Mouse (Mus musculus): ENCODE results near the gene Vapb.

DNA sequence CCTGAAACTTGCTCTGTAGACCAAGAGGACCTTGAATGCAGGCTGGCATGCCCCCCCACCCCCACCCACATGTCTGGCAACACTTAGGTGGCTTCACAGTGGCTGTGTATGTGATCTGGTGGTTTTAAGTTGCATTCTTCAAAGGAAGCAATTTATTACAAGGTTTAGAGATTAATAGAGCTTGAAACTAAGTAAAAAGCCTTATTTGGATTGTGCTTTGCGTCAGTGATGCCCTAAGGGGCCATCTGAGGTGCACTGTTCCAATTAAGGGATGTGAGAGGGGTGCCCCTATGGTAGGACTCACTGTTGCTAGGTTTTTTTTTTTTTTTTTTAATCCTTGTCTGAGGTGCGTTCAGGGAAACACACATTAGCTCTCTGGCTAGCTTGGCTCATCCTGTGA lies 2.9 kb upstream of the Vapb start:
- no peak for TF ChIP-seq CTCF (IDR thresholded peaks at IDR 0.05; ENCODE audit: low read depth)
- TF ChIP-seq EP300 (IDR thresholded peaks at IDR 0.05; ENCODE audit: low read depth) = no peak
